Mouse (Mus musculus): ENCODE measurements around the gene Serpinb9d.
"Not testable (repeated sequence)": the region's sequence is repeated elsewhere in the genome, so short reads cannot be mapped to it uniquely, and the experiment has no call there.

The Serpinb9d gene

GRCm38 (mm10) chr13:33192659-33193058 is at the start of gene Serpinb9d:
Serpinb9d (plus strand) TSS chr13:33192959.
- DNase-seq (ENCODE audit: extremely low read depth, insufficient read length, low spot score) = no peak

- no peak for DNase-seq (ENCODE audit: extremely low read depth, insufficient read length, low spot score)
Observed at GRCm38 (mm10) chr13:33159642-33160041, 33.1 kb upstream of the Serpinb9d start, which contains the start of gene Serpinb9c. Serpinb9c (minus strand) TSS chr13:33159742.

GRCm38 (mm10) chr13:33190486-33190885 is 2.3 kb upstream of the Serpinb9d start:
- not testable (repeated sequence) for DNase-seq (ENCODE audit: extremely low read depth, insufficient read length, low spot score)

GRCm38 (mm10) chr13:33199740-33200139 is 7.0 kb downstream of the Serpinb9d start:
- no peak for DNase-seq (ENCODE audit: extremely low read depth, insufficient read length, low spot score)

GRCm38 (mm10) chr13:33249312-33249711 is 56.6 kb downstream of the Serpinb9d start, which contains the start of gene Serpinb9e:
Serpinb9e (plus strand) TSS chr13:33249612.
- not testable (repeated sequence) for DNase-seq (ENCODE audit: extremely low read depth, insufficient read length, low spot score)
